Comparison of ENCODE assay signal across 9 mouse cellular contexts in the genomic region with DNA sequence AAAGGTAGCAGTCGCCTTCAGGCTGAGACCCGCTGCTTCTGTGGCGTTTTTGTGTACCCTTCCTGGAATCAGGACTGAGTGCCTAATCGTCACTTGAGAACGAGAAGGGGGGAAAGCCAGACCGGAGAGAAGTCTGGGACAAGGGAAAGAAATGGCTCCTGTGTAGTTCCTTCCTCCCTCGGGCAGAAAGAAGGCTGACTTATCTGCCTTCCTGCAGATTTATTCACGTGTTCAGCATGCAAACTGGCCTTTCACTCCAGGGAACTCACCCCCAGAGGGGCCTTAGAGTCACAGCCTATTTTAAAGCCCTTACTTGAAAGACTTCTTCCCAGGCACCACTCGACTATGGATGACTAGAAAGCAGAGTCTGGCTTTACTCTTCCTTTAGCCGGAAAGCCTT. TPM values are rescaled to one million over a fixed set of nuclear protein-coding genes. Genes with fewer than 3 reads are reported as not detected.
DNase-seq lines count a peak whose midpoint lies in the region; ATAC-seq lines count a peak whose summit lies in the region.
"Had no signal": no experiment of that assay in that cellular context is flagged by ENCODE, and none has a peak within 500 bp of the region (broad histone marks: within the 10 kb centered on the region; RNA-seq: fewer than 3 reads in every experiment).

No protein-coding gene starts in this region.

- ATAC-seq in forebrain, embryonic 11.5 days (replicated peaks; ENCODE audit: low FRiP score) = no peak
- no peak for ATAC-seq in forebrain, embryonic 16.5 days
- ATAC-seq in liver, embryonic 16.5 days (ENCODE audit: low read depth) = no peak

- H3K4me1 ChIP-seq in forebrain, embryonic 11.5 days (replicated peaks; ENCODE audit: control insufficient read depth, insufficient read depth, low read length) = 0 out of 2 replicates have a peak, but pooled peaks cover 3% of the 10 kb centered on the region
- H3K4me1 ChIP-seq in forebrain, embryonic 16.5 days (replicated peaks; ENCODE audit: control insufficient read depth, insufficient read depth, low read length) = peaks cover 22% of the 10 kb centered on the region
- peaks cover 51% of the 10 kb centered on the region for H3K4me1 ChIP-seq in hindbrain, embryonic 10.5 days (replicated peaks)
- H3K4me1 ChIP-seq in liver, embryonic 16.5 days (ENCODE audit: control insufficient read depth, low read depth, low read length) = peaks cover 40% of the 10 kb centered on the region

- H3K4me2 ChIP-seq in forebrain, embryonic 11.5 days (ENCODE audit: low read depth, low read length, severe bottlenecking) = peak overlapping the region; percentile 92; the same call in 1 of the 2 replicates
- no peak overlapping the region for H3K4me2 ChIP-seq in forebrain, embryonic 16.5 days (ENCODE audit: low read length)
- peak overlapping the region; percentile 97 for H3K4me2 ChIP-seq in liver, embryonic 16.5 days (ENCODE audit: low read depth, low read length)

- no peaks in the 10 kb centered on the region for H3K36me3 ChIP-seq in forebrain, embryonic 11.5 days (ENCODE audit: control insufficient read depth, insufficient read depth, low read length)
- H3K36me3 ChIP-seq in forebrain, embryonic 16.5 days (ENCODE audit: control insufficient read depth, insufficient read depth) = no peaks in the 10 kb centered on the region
- H3K36me3 ChIP-seq in hindbrain, embryonic 10.5 days = no peaks in the 10 kb centered on the region
- no peaks in the 10 kb centered on the region for H3K36me3 ChIP-seq in liver, embryonic 16.5 days (ENCODE audit: control insufficient read depth, insufficient read depth)

- no peaks in the 10 kb centered on the region for H3K9me3 ChIP-seq in forebrain, embryonic 11.5 days (ENCODE audit: control insufficient read depth, low read length)
- H3K9me3 ChIP-seq in forebrain, embryonic 16.5 days (ENCODE audit: control insufficient read depth, low read length) = no peaks in the 10 kb centered on the region
- H3K9me3 ChIP-seq in hindbrain, embryonic 10.5 days = no peaks in the 10 kb centered on the region
- no peaks in the 10 kb centered on the region for H3K9me3 ChIP-seq in liver, embryonic 16.5 days (replicated peaks; ENCODE audit: control insufficient read depth, low read length)

- no peak overlapping the region for H3K4me3 ChIP-seq in forebrain, embryonic 11.5 days (ENCODE audit: low read depth, low read length)
- no peak overlapping the region for H3K4me3 ChIP-seq in forebrain, embryonic 16.5 days (replicated peaks; ENCODE audit: low read length)
- peak overlapping the region; percentile 64; the same call in 1 of the 2 replicates for H3K4me3 ChIP-seq in hindbrain, embryonic 10.5 days
- no peak overlapping the region; the same call in 1 of the 2 replicates for H3K4me3 ChIP-seq in liver, embryonic 16.5 days (ENCODE audit: low read depth, low read length)

- peaks cover 8% of the 10 kb centered on the region for H3K27me3 ChIP-seq in forebrain, embryonic 11.5 days (ENCODE audit: control insufficient read depth, insufficient read depth, low read length)
- peaks cover 11% of the 10 kb centered on the region for H3K27me3 ChIP-seq in forebrain, embryonic 16.5 days (replicated peaks; ENCODE audit: control insufficient read depth, insufficient read depth, low read length)
- peaks cover 16% of the 10 kb centered on the region for H3K27me3 ChIP-seq in hindbrain, embryonic 10.5 days (ENCODE audit: insufficient read depth, poor library complexity, severe bottlenecking)
- peaks cover 2% of the 10 kb centered on the region for H3K27me3 ChIP-seq in liver, embryonic 16.5 days (ENCODE audit: control insufficient read depth, insufficient read depth, low read depth, low read length)

- DNase-seq in forebrain, embryonic 11.5 days (ENCODE audit: low spot score) = no peak
- peak; percentile 34 for DNase-seq in ES-CJ7 (ENCODE audit: low read depth, low spot score)
- no peak for DNase-seq in hindbrain, embryonic 10.5 days (ENCODE audit: low spot score)
- DNase-seq in urinary bladder, adult 2 months (ENCODE audit: low spot score) = no peak
- no peak for DNase-seq in adrenal gland, postnatal 4 days (ENCODE audit: low spot score in 2 of 2)
- DNase-seq in gastrocnemius, postnatal 4 days (ENCODE audit: low spot score in 2 of 2) = no peak
- DNase-seq: B cell, adult 2 months had no signal

- no peak overlapping the region for H3K9ac ChIP-seq in forebrain, embryonic 11.5 days (ENCODE audit: low read length)
- no peak overlapping the region for H3K9ac ChIP-seq in forebrain, embryonic 16.5 days (replicated peaks; ENCODE audit: low read depth, low read length)
- H3K9ac ChIP-seq in liver, embryonic 16.5 days (ENCODE audit: low read depth, low read length) = peak overlapping the region; percentile 71

- H3K27ac ChIP-seq in forebrain, embryonic 11.5 days (ENCODE audit: low read depth, low read length) = peak overlapping the region; percentile 31; the same call in 1 of the 2 replicates
- no peak overlapping the region for H3K27ac ChIP-seq in forebrain, embryonic 16.5 days (ENCODE audit: low read length)
- peak overlapping the region; percentile 78 for H3K27ac ChIP-seq in hindbrain, embryonic 10.5 days
- peak overlapping the region; percentile 87 for H3K27ac ChIP-seq in liver, embryonic 16.5 days (ENCODE audit: low read length)

- WGBS in forebrain, embryonic 11.5 days = 11% methylated on average over 10 of the region's 10 CpGs
- 19% methylated on average over 10 of the region's 10 CpGs for WGBS in forebrain, embryonic 16.5 days
- WGBS in hindbrain, embryonic 10.5 days = 12% methylated on average over 10 of the region's 10 CpGs
- 10% methylated on average over 10 of the region's 10 CpGs for WGBS in liver, embryonic 16.5 days (ENCODE audit: insufficient replicate concordance)

RNA-seq across cellular contexts. Expression of a gene that starts 1.3 kb away (rescaled TPM):
- polyA plus RNA-seq in forebrain, embryonic 11.5 days (2014; fragmentation: Nextera tagmentation; extraction: Ambion mirVana) = 5.5 and 7.6 TPM in 2 replicates
- 4.1 and 5.3 TPM in 2 replicates for polyA plus RNA-seq in forebrain, embryonic 16.5 days (2015; fragmentation: Nextera tagmentation; extraction: Ambion mirVana)
- 8.0 and 11.4 TPM in 2 replicates for polyA plus RNA-seq in hindbrain, embryonic 10.5 days (2016; fragmentation: Nextera tagmentation; extraction: Ambion mirVana)
- polyA plus RNA-seq in liver, embryonic 16.5 days (2015; fragmentation: Nextera tagmentation; extraction: Ambion mirVana) = 12.1 and 13.3 TPM in 2 replicates
- 106 and 139 TPM in 2 replicates for polyA plus RNA-seq in urinary bladder, adult 2 months (2012; rRNA removed)
- 10 to 100 TPM; 37.6 to 44.5 TPM for total RNA-seq in adrenal gland, postnatal 4 days (2021)
- total RNA-seq in gastrocnemius, postnatal 4 days (2021) = 10 to 100 TPM; 70.0 to 78.2 TPM
